Mouse (Mus musculus) hindbrain, embryonic 15.5 days (tissue): ENCODE measurements around the gene Isyna1. TPM values are rescaled to one million over a fixed set of nuclear protein-coding genes. Genes with fewer than 3 reads are reported as not detected.

ENCODE experiments used
- ATAC-seq: fragments of 200-750 bp; cut with Nextera tagmentation; 2 replicates; pipeline ENCODE4 v1.8.0; 2017; ENCODE audit warnings: low read depth, moderate number of reproducible peaks, moderate TSS enrichment; ENCODE audit not compliant: low FRiP score
- H3K27ac ChIP-seq: fragments of 300-500 bp; sonication (generic); replicated peaks from 2 replicates; pipeline ENCODE4 v1.5.1; 2015; ENCODE audit warnings: mild to moderate bottlenecking, inconsistent platforms
- H3K27me3 ChIP-seq: fragments of 300-500 bp; sonication (generic); 2 replicates; pipeline ENCODE4 v1.6.1; 2015; ENCODE audit warnings: control low read depth, inconsistent platforms
- H3K36me3 ChIP-seq: fragments of 300-500 bp; sonication (generic); 2 replicates; pipeline ENCODE4 v1.6.1; 2015; ENCODE audit warnings: control low read depth, inconsistent platforms
- H3K4me1 ChIP-seq: fragments of 300-500 bp; sonication (generic); replicated peaks from 2 replicates; pipeline ENCODE4 v1.6.1; 2015; ENCODE audit warnings: control low read depth, inconsistent platforms
- H3K4me2 ChIP-seq: fragments of 300-500 bp; sonication (generic); 2 replicates; pipeline ENCODE4 v1.6.1; 2015; ENCODE audit warnings: moderate library complexity, mild to moderate bottlenecking, inconsistent platforms
- H3K4me3 ChIP-seq: fragments of 300-500 bp; sonication (generic); 2 replicates; pipeline ENCODE4 v1.5.1; 2015; ENCODE audit warnings: mild to moderate bottlenecking, inconsistent platforms
- H3K9ac ChIP-seq: fragments of 300-500 bp; sonication (generic); 2 replicates; pipeline ENCODE4 v1.6.1; 2015; ENCODE audit warnings: inconsistent platforms
- H3K9me3 ChIP-seq: fragments of 300-500 bp; sonication (generic); 2 replicates; pipeline ENCODE4 v1.6.1; 2016; ENCODE audit warnings: control low read depth, inconsistent platforms
- WGBS: fragments of 180-500 bp; shearing (Covaris S2); methylation state at CpG from one replicate; pipeline ENCODE4 v1.1.7; 2015; 5-methylcytosine and 5-hydroxymethylcytosine counted together
- polyA plus RNA-seq: library from polyadenylated mRNA; unstranded; fragments of >200 nt; fragmentation: Nextera tagmentation; extraction: Ambion mirVana; gene quantifications from 2 replicates; pipeline ENCODE4 v1.2.1, GENCODE M21; 2015

Isyna1 gene
- polyA plus RNA-seq, 1 experiment from 2014 or later, result 152 TPM

DNA sequence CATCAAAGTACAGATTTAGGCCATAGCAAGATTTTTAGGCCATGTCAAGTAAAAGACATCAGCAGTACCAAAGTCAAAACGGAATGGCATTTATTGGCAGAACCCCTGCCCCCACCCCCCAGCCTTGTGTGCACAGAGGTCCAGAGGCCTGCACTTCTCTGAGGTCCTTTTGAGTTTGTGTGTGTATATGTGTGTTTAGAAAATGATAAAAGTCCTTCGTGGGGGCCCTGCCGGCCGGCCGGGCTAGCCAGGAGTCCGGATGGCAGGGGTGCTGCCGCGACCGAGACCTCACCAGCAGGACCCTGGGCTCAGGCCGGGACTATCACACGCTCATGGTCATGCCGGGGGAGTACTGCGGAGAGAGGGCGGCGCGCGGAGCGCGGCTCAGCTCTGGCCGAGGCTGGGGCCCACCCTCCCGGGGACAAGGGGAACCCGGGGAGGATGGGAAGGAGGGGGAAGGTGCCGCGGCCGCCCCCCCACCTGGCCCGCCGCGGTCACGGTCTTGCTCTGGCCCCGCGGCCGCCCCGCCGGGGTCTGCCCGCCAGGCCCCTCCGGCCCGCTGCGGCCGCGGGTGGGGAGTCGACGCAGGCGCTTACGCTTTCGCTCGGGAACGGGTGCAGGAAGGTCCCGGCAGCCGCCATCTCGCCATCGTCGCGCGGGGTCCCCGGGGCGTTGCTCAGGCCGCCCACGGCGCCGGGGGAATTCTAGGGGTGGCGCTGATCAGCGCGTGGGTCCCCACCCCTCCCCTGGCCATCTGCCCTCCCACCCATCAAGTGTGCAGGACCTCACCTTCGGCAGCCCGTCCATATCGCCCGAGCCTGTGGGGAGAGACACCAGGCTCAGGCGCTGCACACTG, 3.5 kb downstream of the Isyna1 start:
- Histone ChIP-seq H3K9ac (peak overlapping the region; percentile 38), H3K4me2 (peak overlapping the region; percentile 64), H3K27me3 (no peaks in the 10 kb centered on the region), H3K9me3 (no peaks in the 10 kb centered on the region), H3K4me3 (peak overlapping the region; percentile 37), H3K4me1 (peaks cover 85% of the 10 kb centered on the region), H3K27ac (no peak overlapping the region), H3K36me3 (0 out of 2 replicates have a peak, but pooled peaks cover 7% of the 10 kb centered on the region)
- no peak for ATAC-seq
- WGBS, result 6% methylated on average over 58 of the region's 68 CpGs

DNA sequence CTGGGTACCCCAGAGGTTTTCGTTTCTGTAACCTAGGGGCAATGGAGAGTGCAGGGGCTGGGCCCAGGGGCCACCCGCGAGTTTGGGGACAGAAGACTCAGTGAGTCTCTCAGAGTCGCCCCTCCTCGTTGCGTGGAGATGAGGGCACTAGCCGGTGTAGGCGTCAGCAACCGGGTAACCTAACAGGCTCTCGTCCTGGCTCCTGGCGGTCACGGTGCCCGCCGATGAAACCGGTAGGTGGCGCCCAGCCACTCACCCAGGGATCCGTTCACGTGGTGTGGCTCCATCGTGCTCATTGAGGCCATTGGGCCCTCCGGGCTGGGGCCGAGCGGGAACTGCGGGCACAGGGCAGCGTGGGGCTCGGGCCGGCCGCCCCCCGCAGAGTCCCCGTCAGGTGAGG, 4.1 kb downstream of the Isyna1 start:
- Histone ChIP-seq H3K27me3 (no peaks in the 10 kb centered on the region), H3K4me3 (peak overlapping the region; percentile 37), H3K9me3 (no peaks in the 10 kb centered on the region), H3K4me2 (peak overlapping the region; percentile 64), H3K9ac (peak overlapping the region; percentile 38), H3K27ac (no peak overlapping the region; the same call in 1 of the 2 replicates), H3K36me3 (0 out of 2 replicates have a peak, but pooled peaks cover 9% of the 10 kb centered on the region), H3K4me1 (peaks cover 82% of the 10 kb centered on the region)
- no peak for ATAC-seq
- WGBS, result 3% methylated on average over 29 of the region's 29 CpGs

DNA sequence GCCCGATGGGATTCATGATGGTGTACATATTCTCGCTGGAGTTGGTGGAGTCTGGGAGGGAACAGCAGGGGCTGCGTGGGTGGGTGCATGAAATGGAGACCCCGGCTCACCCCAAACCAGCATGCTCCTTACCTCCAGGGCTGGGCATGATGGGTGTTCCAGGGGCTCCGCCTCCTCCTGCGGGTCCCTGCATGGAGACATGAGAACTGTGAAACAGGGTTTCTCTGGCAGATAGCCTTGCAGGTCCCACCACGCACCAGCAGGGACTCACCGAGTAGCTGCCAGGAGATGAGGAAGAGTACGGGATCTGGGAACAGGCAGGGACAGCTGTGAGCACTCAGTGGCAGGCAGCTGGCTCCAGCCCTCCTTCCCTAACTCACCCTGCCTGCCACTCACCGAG, 4.5 kb downstream of the Isyna1 start:
- Histone ChIP-seq H3K9ac (peak overlapping the region; percentile 38; the same call in 1 of the 2 replicates), H3K4me2 (peak overlapping the region; percentile 64), H3K36me3 (0 out of 2 replicates have a peak, but pooled peaks cover 9% of the 10 kb centered on the region), H3K27me3 (no peaks in the 10 kb centered on the region), H3K27ac (no peak overlapping the region; the same call in 1 of the 2 replicates), H3K9me3 (no peaks in the 10 kb centered on the region), H3K4me1 (peaks cover 77% of the 10 kb centered on the region), H3K4me3 (peak overlapping the region; percentile 37)
- WGBS, result 19% methylated on average over 10 of the region's 10 CpGs
- ATAC-seq, result no peak

DNA sequence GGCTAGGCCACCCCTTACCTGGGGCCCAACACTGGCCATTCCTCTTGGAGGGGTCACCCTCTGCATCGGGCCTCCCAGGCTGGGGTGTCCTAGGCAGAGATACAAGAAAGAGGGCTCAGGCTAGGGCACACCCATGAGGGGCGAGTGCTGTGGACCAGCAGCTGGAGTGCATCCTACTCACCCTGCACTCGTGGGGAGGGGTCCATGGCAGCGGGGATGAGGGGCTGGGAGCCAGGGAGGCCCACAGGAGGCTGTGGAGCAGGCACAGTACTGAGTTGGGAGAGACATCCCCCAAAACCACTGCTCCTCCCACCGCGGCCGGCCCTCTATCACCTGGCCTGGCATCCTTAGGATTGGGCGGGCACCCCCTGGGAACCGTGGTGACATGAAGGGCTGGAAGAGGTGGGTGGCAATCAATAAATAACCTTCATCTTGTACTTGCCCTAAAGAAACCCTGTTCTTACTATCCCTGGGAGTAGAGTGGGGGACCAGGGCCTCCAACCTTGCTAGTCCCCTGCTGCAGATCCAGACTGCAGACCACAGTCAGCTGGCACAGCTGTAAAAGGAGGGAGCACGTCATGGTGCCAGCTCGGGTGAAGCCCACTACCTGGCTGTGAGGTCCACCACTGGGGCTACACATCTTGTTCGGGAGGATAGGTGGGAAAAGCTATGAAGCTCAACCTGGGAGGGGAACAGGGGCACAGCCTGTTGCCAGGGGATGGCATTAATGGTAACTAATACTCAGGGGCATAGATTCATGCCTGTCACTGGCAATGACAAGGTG, 5.5 kb downstream of the Isyna1 start:
- H3K27me3 ChIP-seq, result no peaks in the 10 kb centered on the region
- no peak overlapping the region; the same call in 1 of the 2 replicates for H3K27ac ChIP-seq
- H3K4me1 ChIP-seq, result peaks cover 79% of the 10 kb centered on the region
- H3K9ac ChIP-seq, result no peak overlapping the region
- no peak overlapping the region for H3K4me2 ChIP-seq
- 82% methylated on average over 12 of the region's 12 CpGs for WGBS
- H3K9me3 ChIP-seq, result no peaks in the 10 kb centered on the region
- 0 out of 2 replicates have a peak, but pooled peaks cover 9% of the 10 kb centered on the region for H3K36me3 ChIP-seq
- ATAC-seq, result no peak
- no peak overlapping the region for H3K4me3 ChIP-seq

DNA sequence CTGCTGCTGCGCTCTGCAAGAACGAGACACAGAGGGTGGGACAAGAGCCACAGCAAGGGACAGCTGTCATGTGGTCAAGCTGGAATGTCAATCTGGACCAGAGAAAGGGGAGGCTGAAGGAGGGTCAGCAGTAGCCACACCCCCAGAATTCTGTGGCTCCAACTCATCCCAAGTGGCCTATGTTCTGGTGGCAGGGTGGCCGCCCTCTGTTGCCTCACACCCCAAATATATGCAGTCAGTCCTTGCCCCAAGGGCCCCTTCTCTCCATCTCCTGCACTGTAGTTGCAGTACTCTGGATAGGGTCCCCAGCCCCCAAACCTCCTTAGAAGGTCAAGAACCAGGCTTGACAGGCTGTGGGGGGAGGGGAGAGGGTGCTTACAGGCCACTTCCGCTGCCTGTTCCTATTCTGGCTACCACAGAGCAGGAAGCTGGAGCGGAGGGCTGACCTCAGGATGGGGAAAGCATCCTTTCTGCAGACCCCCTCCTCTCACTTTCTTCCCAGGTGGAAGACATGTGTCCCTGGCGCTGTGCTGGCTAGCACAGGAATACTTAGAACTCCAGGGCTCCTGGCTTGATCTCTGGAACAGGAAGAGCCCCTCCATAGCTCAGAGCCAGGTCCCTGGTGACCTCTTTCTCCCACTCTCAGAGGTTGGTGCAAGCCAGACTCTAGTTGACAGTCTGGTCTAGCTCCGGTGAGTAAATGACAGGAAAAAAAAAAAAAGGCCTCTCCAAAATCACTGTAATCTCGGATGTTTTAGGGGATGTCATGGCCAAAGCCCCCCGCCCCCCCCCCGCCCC, 6.5 kb downstream of the Isyna1 start:
- Histone ChIP-seq H3K27ac (peak overlapping the region; percentile 78), H3K9me3 (no peaks in the 10 kb centered on the region), H3K36me3 (0 out of 2 replicates have a peak, but pooled peaks cover 9% of the 10 kb centered on the region), H3K4me2 (peak overlapping the region; percentile 52), H3K4me1 (peaks cover 75% of the 10 kb centered on the region), H3K4me3 (peak overlapping the region; percentile 6; the same call in 1 of the 2 replicates), H3K27me3 (no peaks in the 10 kb centered on the region), H3K9ac (peak overlapping the region; percentile 17; the same call in 1 of the 2 replicates)
- 12% methylated on average over 10 of the region's 10 CpGs for WGBS
- ATAC-seq, result 0 out of 2 replicates have a peak, but pooled peaks have one; percentile 11

DNA sequence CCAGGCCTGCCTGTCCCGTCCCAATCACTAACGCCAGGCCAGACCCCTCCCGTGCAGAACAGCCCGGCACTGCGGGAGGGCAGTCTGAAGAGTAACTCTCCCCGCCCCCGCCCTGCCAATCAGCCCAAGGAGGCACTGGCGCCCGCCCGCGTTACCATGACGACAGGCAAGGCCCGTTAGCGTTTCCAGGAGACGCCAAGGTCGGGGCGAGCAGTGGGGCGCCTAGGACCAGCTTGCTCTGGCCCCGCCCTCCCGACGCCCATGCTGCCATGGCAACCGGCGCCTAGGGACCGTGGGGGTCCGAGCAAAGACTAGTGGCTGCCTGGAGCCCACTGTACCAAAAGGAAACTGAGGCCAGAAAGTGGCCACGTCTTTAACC, 7.1 kb downstream of the Isyna1 start:
- peak; percentile 25; the same call in 1 of the 2 replicates for ATAC-seq
- H3K4me2 ChIP-seq, result peak overlapping the region; percentile 52
- H3K36me3 ChIP-seq, result 0 out of 2 replicates have a peak, but pooled peaks cover 9% of the 10 kb centered on the region
- H3K27me3 ChIP-seq, result no peaks in the 10 kb centered on the region
- peak overlapping the region; percentile 2; the same call in 1 of the 2 replicates for H3K4me3 ChIP-seq
- no peaks in the 10 kb centered on the region for H3K9me3 ChIP-seq
- H3K9ac ChIP-seq, result peak overlapping the region; percentile 17; the same call in 1 of the 2 replicates
- peak overlapping the region; percentile 78 for H3K27ac ChIP-seq
- WGBS, result 0% methylated on average over 24 of the region's 26 CpGs
- H3K4me1 ChIP-seq, result peaks cover 77% of the 10 kb centered on the region

DNA sequence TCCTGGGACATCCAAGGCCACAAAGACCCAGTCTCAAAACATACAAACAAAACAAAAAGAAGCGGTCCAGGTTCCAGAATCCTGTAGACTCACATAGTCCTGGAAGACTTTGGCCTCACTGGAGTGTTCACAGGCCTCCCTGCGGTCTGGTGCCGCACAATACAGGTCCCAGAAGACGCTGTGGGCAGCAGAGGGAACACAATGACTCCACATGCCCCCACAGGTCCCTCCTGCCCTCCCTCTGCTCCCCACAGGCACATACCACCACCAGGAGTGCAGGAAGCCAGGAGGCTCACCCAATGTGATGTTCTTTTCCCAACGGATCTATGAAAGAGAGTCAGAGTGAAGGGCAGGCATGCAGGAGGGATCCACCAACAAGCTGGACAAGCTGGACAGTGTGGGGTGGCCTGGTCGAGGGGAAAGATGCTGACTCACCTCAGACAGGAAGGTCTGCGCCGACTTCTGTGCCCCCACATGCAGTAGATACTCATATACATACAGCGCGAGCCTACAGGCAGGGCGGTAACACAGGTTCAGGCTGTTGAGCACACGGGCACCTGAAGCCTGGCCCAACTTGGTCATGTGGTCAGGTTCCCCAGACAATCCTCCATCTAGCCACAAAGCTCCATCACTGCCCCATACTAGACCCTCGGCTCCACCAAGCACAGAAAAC, 8.1 kb downstream of the Isyna1 start:
- ATAC-seq, result no peak
- Histone ChIP-seq H3K4me3 (no peak overlapping the region), H3K27me3 (no peaks in the 10 kb centered on the region), H3K36me3 (0 out of 2 replicates have a peak, but pooled peaks cover 6% of the 10 kb centered on the region), H3K27ac (no peak overlapping the region), H3K4me2 (no peak overlapping the region), H3K9ac (no peak overlapping the region), H3K9me3 (no peaks in the 10 kb centered on the region), H3K4me1 (peaks cover 80% of the 10 kb centered on the region)
- 95% methylated on average over 13 of the region's 13 CpGs for WGBS

DNA sequence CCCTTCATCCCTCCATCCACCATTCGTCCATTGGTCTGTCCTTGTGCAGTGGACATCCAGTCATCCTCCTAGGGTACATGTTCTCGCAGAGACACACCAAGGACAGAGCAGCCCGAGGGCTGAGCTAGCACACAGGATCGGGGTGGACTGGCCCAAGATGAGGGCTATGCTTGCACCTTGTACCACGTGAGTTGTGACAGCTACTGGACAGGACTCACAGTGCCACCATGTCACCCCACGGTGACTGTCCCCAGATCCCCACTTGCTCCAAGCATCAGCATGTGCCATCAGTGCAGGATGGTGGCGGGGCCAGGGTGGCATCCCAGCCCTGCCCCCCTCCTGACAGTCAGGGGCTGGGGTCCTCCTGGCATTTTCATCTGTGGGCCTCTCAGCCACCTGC, 10.4 kb downstream of the Isyna1 start:
- H3K4me3 ChIP-seq, result no peak overlapping the region
- 0 out of 2 replicates have a peak, but pooled peaks cover 3% of the 10 kb centered on the region for H3K36me3 ChIP-seq
- H3K4me2 ChIP-seq, result no peak overlapping the region
- H3K27ac ChIP-seq, result no peak overlapping the region
- 80% methylated on average over 7 of the region's 7 CpGs for WGBS
- no peaks in the 10 kb centered on the region for H3K27me3 ChIP-seq
- peaks cover 77% of the 10 kb centered on the region for H3K4me1 ChIP-seq
- ATAC-seq, result no peak
- no peak overlapping the region for H3K9ac ChIP-seq
- no peaks in the 10 kb centered on the region for H3K9me3 ChIP-seq

DNA sequence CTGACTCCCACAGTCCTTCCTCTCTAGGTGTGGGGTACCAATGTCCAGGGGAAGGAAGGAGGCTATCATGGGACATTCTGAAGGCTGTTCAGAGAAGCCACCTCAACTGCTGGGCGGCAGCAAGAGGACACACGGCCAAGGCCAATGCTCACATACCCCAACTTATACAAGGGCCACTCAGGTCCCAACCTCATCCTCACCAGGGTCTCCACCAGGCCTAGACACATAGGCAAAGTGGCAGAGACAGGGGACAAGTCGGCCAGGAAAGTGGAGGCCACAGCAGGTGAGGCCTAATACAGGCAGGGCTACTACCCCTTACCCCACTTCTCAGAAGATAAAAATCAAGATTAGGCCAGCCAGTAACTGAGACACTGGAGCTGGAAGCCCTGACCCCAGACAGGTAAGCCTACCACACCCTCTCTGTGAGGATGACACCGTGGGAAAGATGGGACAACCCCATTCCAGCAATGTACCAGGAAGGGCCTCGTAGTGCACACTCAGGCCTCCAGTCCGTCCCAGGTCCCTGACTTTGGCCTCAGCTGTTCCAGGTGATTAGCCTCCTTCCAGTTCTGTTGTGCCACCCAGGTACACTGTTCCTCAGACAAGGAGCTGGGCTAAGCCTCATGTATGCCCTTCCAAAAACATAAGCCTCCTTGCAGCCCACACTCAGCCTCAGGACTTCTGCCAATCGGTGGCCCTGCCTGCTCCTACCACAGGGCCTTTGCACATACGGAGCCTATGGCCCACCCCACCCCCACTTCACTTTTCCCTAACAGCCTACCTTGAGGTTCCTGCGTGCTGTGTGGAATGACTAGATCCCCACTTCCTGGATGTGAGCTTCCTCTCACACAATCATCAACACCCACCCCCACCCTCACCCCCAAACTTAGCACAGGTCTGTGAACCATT, 12.0 kb downstream of the Isyna1 start:
- 0 out of 2 replicates have a peak overlapping the region, but pooled peaks have one; percentile 21 for H3K9ac ChIP-seq
- peaks cover 75% of the 10 kb centered on the region for H3K4me1 ChIP-seq
- no peak for ATAC-seq
- H3K4me2 ChIP-seq, result peak overlapping the region; percentile 83; the same call in 1 of the 2 replicates
- 88% methylated on average over 9 of the region's 9 CpGs for WGBS
- H3K36me3 ChIP-seq, result 0 out of 2 replicates have a peak, but pooled peaks cover 3% of the 10 kb centered on the region
- 0 out of 2 replicates have a peak overlapping the region, but pooled peaks have one; percentile 84 for H3K4me3 ChIP-seq
- H3K27me3 ChIP-seq, result no peaks in the 10 kb centered on the region
- H3K9me3 ChIP-seq, result no peaks in the 10 kb centered on the region
- H3K27ac ChIP-seq, result no peak overlapping the region
